8 mouse cellular contexts compared by ENCODE assay signal in genomic region chr5:140501982-140502836, GRCm38 (mm10). TPM values are rescaled to one million over a fixed set of nuclear protein-coding genes. Genes with fewer than 3 reads are reported as not detected.
DNase-seq lines count a peak whose midpoint lies in the region; ATAC-seq and TF ChIP-seq lines count a peak whose summit lies in the region.

No protein-coding gene starts in this region.

- DNase-seq in thymus, adult 2 months: no peak
- DNase-seq in thymus, adult 18-20 months: no peak
- peak; percentile 68 for DNase-seq in forebrain, embryonic 11.5 days (ENCODE audit: low spot score)
- DNase-seq in urinary bladder, postnatal 25 days (ENCODE audit: low spot score): no peak
- DNase-seq in right cerebral cortex, postnatal 10 days (ENCODE audit: low spot score in 2 of 2): no peak
- no peak for DNase-seq in cerebellum, adult 18-20 months

- H3K27ac ChIP-seq in thymus, adult 2 months (ENCODE audit: control insufficient read depth, insufficient read depth, low read length): peak overlapping the region; percentile 2; the same call in 1 of the 2 replicates
- no peak overlapping the region for H3K27ac ChIP-seq in forebrain, embryonic 11.5 days (ENCODE audit: low read depth, low read length)
- no peak overlapping the region for H3K27ac ChIP-seq in limb, embryonic 13.5 days
- no peak overlapping the region for H3K27ac ChIP-seq in neural tube, embryonic 12.5 days

- H3K36me3 ChIP-seq in thymus, adult 2 months (ENCODE audit: control insufficient read depth, insufficient read depth, low read length): no peaks in the 10 kb centered on the region
- no peaks in the 10 kb centered on the region for H3K36me3 ChIP-seq in forebrain, embryonic 11.5 days (ENCODE audit: control insufficient read depth, insufficient read depth, low read length)
- H3K36me3 ChIP-seq in limb, embryonic 13.5 days: no peaks in the 10 kb centered on the region
- H3K36me3 ChIP-seq in neural tube, embryonic 12.5 days: no peaks in the 10 kb centered on the region

- H3K9ac ChIP-seq in forebrain, embryonic 11.5 days (ENCODE audit: low read length): peak overlapping the region; percentile 55
- H3K9ac ChIP-seq in limb, embryonic 13.5 days: peak overlapping the region; percentile 65
- peak overlapping the region; percentile 42; the same call in 1 of the 2 replicates for H3K9ac ChIP-seq in neural tube, embryonic 12.5 days

- no peak for TF ChIP-seq POLR2A in thymus, adult 2 months (IDR thresholded peaks at IDR 0.05; ENCODE audit: control insufficient read depth, extremely low read depth, insufficient read depth, low read length, poor library complexity)

- TF ChIP-seq CTCF in thymus, adult 2 months (IDR thresholded peaks at IDR 0.05; ENCODE audit: borderline replicate concordance, control insufficient read depth, extremely low read depth, insufficient read depth, low read length, poor library complexity): no peak

- no peak for ATAC-seq in forebrain, embryonic 11.5 days (replicated peaks; ENCODE audit: low FRiP score)
- no peak for ATAC-seq in limb, embryonic 13.5 days (ENCODE audit: low FRiP score, low read depth)
- no peak for ATAC-seq in neural tube, embryonic 12.5 days (ENCODE audit: low FRiP score, low read depth)

- H3K9me3 ChIP-seq in forebrain, embryonic 11.5 days (ENCODE audit: control insufficient read depth, low read length): no peaks in the 10 kb centered on the region
- no peaks in the 10 kb centered on the region for H3K9me3 ChIP-seq in limb, embryonic 13.5 days
- no peaks in the 10 kb centered on the region for H3K9me3 ChIP-seq in neural tube, embryonic 12.5 days

- peak overlapping the region; percentile 47; the same call in 1 of the 2 replicates for H3K4me2 ChIP-seq in forebrain, embryonic 11.5 days (ENCODE audit: low read depth, low read length, severe bottlenecking)
- peak overlapping the region; percentile 63 for H3K4me2 ChIP-seq in limb, embryonic 13.5 days (replicated peaks)
- peak overlapping the region; percentile 49 for H3K4me2 ChIP-seq in neural tube, embryonic 12.5 days (replicated peaks)

- H3K4me1 ChIP-seq in thymus, adult 2 months (replicated peaks; ENCODE audit: control insufficient read depth, insufficient read depth, low read length): peaks cover 37% of the 10 kb centered on the region
- H3K4me1 ChIP-seq in forebrain, embryonic 11.5 days (replicated peaks; ENCODE audit: control insufficient read depth, insufficient read depth, low read length): peaks cover 12% of the 10 kb centered on the region; the same call in 1 of the 2 replicates
- peaks cover 35% of the 10 kb centered on the region for H3K4me1 ChIP-seq in limb, embryonic 13.5 days
- peaks cover 34% of the 10 kb centered on the region for H3K4me1 ChIP-seq in neural tube, embryonic 12.5 days

- WGBS in thymus, adult 2 months: 16% methylated on average over 14 of the region's 14 CpGs
- WGBS in forebrain, embryonic 11.5 days: 19% methylated on average over 14 of the region's 14 CpGs
- 20% methylated on average over 14 of the region's 14 CpGs for whole genome bisulfite sequencing in limb, embryonic 13.5 days
- 17% methylated on average over 14 of the region's 14 CpGs for WGBS in neural tube, embryonic 12.5 days

- no peaks in the 10 kb centered on the region for H3K27me3 ChIP-seq in thymus, adult 2 months (ENCODE audit: control insufficient read depth, insufficient read depth, low read length)
- no peaks in the 10 kb centered on the region for H3K27me3 ChIP-seq in forebrain, embryonic 11.5 days (ENCODE audit: control insufficient read depth, insufficient read depth, low read length)
- no peaks in the 10 kb centered on the region for H3K27me3 ChIP-seq in limb, embryonic 13.5 days
- no peaks in the 10 kb centered on the region for H3K27me3 ChIP-seq in neural tube, embryonic 12.5 days (replicated peaks)

- peak overlapping the region; percentile 32 for H3K4me3 ChIP-seq in thymus, adult 2 months (ENCODE audit: control insufficient read depth, insufficient read depth, low read length)
- H3K4me3 ChIP-seq in forebrain, embryonic 11.5 days (ENCODE audit: low read depth, low read length): no peak overlapping the region
- peak overlapping the region; percentile 28 for H3K4me3 ChIP-seq in limb, embryonic 13.5 days
- H3K4me3 ChIP-seq in neural tube, embryonic 12.5 days: no peak overlapping the region

RNA-seq across cellular contexts. Expression of gene Chst12, which starts 3.1 kb away (rescaled TPM):
- 24.0 and 28.7 TPM in 2 replicates for polyA plus RNA-seq in thymus, adult 2 months (2012; rRNA removed)
- 11.8 and 12.2 TPM in 2 replicates for polyA plus RNA-seq in forebrain, embryonic 11.5 days (2014; fragmentation: Nextera tagmentation; extraction: Ambion mirVana)
- 20.4 and 21.2 TPM in 2 replicates for polyA plus RNA-seq in limb, embryonic 13.5 days (2015; fragmentation: Nextera tagmentation; extraction: Ambion mirVana)
- 17.5 and 19.2 TPM in 2 replicates for polyA plus RNA-seq in neural tube, embryonic 12.5 days (2016; fragmentation: Nextera tagmentation; extraction: Ambion mirVana)

RNA-seq across cellular contexts. Expression of gene Gm4869, which starts 56.8 kb away (rescaled TPM):
- polyA plus RNA-seq in thymus, adult 2 months (2012; rRNA removed): 0.05 and 0.22 TPM in 2 replicates
- 0.09 TPM in 1 of 2 replicates, not detected in the other for polyA plus RNA-seq in forebrain, embryonic 11.5 days (2014; fragmentation: Nextera tagmentation; extraction: Ambion mirVana)
- polyA plus RNA-seq in limb, embryonic 13.5 days (2015; fragmentation: Nextera tagmentation; extraction: Ambion mirVana): not detected in 2 replicates
- polyA plus RNA-seq in neural tube, embryonic 12.5 days (2016; fragmentation: Nextera tagmentation; extraction: Ambion mirVana): 0.06 TPM in 1 of 2 replicates, not detected in the other

Comparison
In these comparisons a context has a peak if more than half of its experiments do, and no peak if none do; other contexts are left out.
1. H3K4me3 ChIP-seq: peak in thymus, adult 2 months (single experiment) and limb, embryonic 13.5 days (single experiment); none in forebrain, embryonic 11.5 days (single experiment) and neural tube, embryonic 12.5 days (single experiment).
2. Peak in every context shown above with its lines, with median percentiles within 50 percentile points of each other: H3K4me2 ChIP-seq and H3K9ac ChIP-seq.